Comparison of ENCODE assay signal across 15 mouse cellular contexts in the genomic region with DNA sequence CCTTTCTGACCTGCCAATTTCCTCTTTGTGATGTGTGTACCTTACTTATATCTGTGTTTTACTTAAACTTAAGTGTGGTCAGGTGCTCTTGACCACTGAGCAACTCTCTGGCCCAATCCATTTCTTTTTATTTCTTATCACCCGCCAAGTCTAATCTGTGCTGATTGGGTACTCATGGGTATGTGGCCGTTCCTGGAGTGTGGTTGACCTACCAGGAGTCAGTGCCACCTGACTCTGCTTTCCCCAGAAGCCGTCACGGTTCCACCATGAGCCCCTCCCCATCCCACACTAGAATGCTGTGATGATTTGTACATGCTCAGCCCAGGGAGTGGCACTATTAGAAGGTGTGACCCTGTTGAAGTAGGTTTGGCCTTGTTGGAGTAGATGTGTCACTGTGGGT.
"Had no signal": no experiment of that assay in that cellular context is flagged by ENCODE, and none has a peak within 500 bp of the region (broad histone marks: within the 10 kb centered on the region; RNA-seq: fewer than 3 reads in every experiment).

No protein-coding gene starts in this region.

- DNase-seq: kidney, adult 11 months; kidney, adult 8-10 months; kidney, postnatal 25 days; layer of hippocampus, adult 9-11 months; layer of hippocampus, postnatal 36 days; liver, embryonic 13.5 days; lung, adult 2 months; midbrain, embryonic 14.5 days; thymus, adult 18-20 months; thymus, postnatal 36 days had no signal

- H3K27me3 ChIP-seq: intestine, embryonic 15.5 days; liver, embryonic 13.5 days had no signal

- H3K4me1 ChIP-seq: liver, embryonic 13.5 days had no signal

- H3K9me3 ChIP-seq: intestine, embryonic 15.5 days; liver, embryonic 13.5 days had no signal

- H3K4me2 ChIP-seq: intestine, embryonic 15.5 days; liver, embryonic 13.5 days; midbrain, embryonic 11.5 days had no signal

- H3K4me3 ChIP-seq: intestine, embryonic 15.5 days; layer of hippocampus, adult 2 months; left cerebral cortex, adult 2 months; liver, embryonic 13.5 days had no signal

- H3K36me3 ChIP-seq: intestine, embryonic 15.5 days; liver, embryonic 13.5 days had no signal

- H3K27ac ChIP-seq: intestine, embryonic 15.5 days; kidney, postnatal 0 days; layer of hippocampus, adult 2 months; left cerebral cortex, adult 2 months; liver, embryonic 13.5 days had no signal

- H3K9ac ChIP-seq: intestine, embryonic 15.5 days; liver, embryonic 13.5 days had no signal

- ATAC-seq: intestine, embryonic 15.5 days had no signal
